Mouse (Mus musculus) MEL (cell line): Measurements from ENCODE around the gene Zfp472.

Experiments used
- CHD1 ChIP-seq: IDR thresholded peaks from 2 replicates; pipeline ENCODE4 v1.6.1; 2012; ENCODE audit warnings: low read depth, mild to moderate bottlenecking, inconsistent platforms, low read length, improper control_type of control experiment
- CTCF ChIP-seq, 3 experiments: IDR thresholded peaks in 2 of 3; conservative IDR thresholded peaks in 1 of 3; 2 replicates each; pipeline ENCODE4 v1.5.1; 2011 to 2012; ENCODE audit warnings: low read length in 3 of 3, low read depth in 2 of 3, mild to moderate bottlenecking in 2 of 3, improper control_type of control experiment in 1 of 3, inconsistent platforms in 1 of 3, mixed read lengths in 1 of 3, moderate library complexity in 1 of 3; ENCODE audit not compliant: control insufficient read depth in 1 of 3, insufficient read depth in 1 of 3, poor library complexity in 1 of 3, severe bottlenecking in 1 of 3
- GATA1 ChIP-seq: IDR thresholded peaks from 2 replicates; pipeline ENCODE4 v1.6.1; 2011; ENCODE audit warnings: low read depth, low read length, improper control_type of control experiment
- MAX ChIP-seq: IDR thresholded peaks from 2 replicates; pipeline ENCODE4 v1.6.1; 2011; ENCODE audit warnings: low read length, improper control_type of control experiment
- TBP ChIP-seq: IDR thresholded peaks from 2 replicates; pipeline ENCODE4 v1.8.0; 2011; ENCODE audit warnings: low read depth, low read length, improper control_type of control experiment

- TF ChIP-seq GATA1 (no peak), MAX (no peak), CHD1 (no peak), TBP (no peak), CTCF (IDR thresholded peaks at IDR 0.05 in 2 of 3, conservative IDR thresholded peaks at IDR 0.05 in 1 of 3; ENCODE audit: control insufficient read depth in 1 of 3, insufficient read depth in 1 of 3, low read depth in 2 of 3, low read length in 3 of 3, poor library complexity in 1 of 3, severe bottlenecking in 1 of 3) (no peak)
These were observed 15.7 kb downstream of the Zfp472 start for GRCm38 (mm10) chr17:32981361-32981760.
